Mouse (Mus musculus): ENCODE results near the gene Sparcl1.
A peak's percentile ranks its signal among the peaks of the same experiment; 100 is the strongest.

Sparcl1 gene

DNA sequence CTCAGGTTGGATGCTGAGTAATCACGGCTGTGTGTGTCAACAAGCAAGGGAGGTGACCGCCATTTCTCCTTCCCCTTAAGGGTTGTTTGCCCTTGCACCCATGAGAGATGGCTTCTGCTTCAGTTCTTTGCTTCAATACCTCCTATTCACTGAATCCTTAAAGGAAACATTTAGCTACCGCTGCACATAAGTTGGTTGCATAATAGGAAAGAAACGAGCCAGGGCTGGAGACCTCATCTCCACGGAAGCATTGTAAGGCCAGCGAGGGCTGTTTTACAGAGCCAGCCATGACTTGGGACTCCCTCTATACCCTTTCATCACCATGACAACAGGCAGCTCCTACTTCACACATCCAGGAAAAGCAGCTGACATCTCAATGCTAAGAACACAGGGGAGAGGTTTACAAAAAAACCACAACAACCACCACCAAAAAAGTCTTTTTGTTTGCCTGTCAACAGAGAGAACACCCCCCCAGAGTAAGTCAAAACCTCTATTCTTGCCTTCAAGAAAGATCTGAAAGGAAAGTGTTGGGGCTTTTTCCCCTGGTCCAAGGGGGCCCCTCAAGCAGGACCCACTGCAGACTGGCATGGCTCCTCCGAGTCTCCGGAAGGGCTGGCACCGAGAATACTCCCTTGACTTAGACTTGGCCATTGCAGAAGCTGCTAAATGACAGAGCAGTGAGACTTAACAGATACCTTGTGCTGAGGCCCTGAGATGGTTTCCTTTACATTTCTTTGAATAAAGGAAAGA lies 3.2 kb downstream of the Sparcl1 start:
- peak; percentile 79 for DNase-seq (ENCODE audit: low spot score)

GRCm38 (mm10) chr5:104109516-104109915 lies 4.0 kb downstream of the Sparcl1 start:
- no peak for DNase-seq (ENCODE audit: low spot score)

GRCm38 (mm10) chr5:104108879-104109369 lies 4.6 kb downstream of the Sparcl1 start:
- DNase-seq (ENCODE audit: low spot score): no peak

DNA sequence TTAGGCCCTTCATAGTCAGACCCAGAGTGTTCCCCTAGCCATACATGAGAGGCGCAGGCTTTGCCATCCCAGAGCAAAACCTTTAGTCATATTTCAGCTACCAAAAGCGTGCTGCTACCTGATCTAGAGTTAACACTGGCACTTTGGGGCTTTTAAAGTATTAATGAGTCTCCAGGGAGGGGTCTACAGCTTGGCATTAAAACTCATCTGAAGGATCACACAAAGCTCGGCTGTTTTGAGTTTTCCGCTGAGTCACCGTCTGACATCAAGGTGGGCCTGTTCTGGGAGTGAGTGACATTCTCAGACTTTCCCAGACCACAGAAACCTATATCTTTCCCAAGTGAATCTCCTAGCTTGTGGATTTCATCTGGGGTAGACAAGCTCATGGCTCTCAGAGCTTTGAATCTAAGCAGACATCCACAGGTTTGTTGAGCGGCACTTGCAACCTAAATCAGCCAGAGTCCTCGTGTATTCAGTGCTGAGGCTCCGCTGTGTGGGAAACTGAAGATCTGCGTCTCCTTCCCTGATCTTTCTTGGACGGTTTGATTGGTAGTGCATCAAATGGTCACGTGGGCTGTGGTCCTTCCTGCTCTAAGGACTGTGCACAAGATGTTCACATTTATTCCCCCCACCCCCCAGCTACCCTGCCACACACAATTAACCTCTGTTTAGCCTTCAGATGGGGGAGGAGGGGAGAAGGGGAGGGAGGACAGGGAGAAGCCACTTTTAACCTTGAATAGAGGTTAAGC lies 5.2 kb downstream of the Sparcl1 start:
- DNase-seq (ENCODE audit: low spot score): no peak

GRCm38 (mm10) chr5:104104111-104104510 lies 9.4 kb downstream of the Sparcl1 start:
- DNase-seq (ENCODE audit: low spot score): no peak

- DNase-seq (ENCODE audit: low spot score): no peak
Observed at GRCm38 (mm10) chr5:104103171-104103570, 10.4 kb downstream of the Sparcl1 start.

GRCm38 (mm10) chr5:104101678-104102531 lies 11.6 kb downstream of the Sparcl1 start:
- DNase-seq (ENCODE audit: low spot score): no peak

DNA sequence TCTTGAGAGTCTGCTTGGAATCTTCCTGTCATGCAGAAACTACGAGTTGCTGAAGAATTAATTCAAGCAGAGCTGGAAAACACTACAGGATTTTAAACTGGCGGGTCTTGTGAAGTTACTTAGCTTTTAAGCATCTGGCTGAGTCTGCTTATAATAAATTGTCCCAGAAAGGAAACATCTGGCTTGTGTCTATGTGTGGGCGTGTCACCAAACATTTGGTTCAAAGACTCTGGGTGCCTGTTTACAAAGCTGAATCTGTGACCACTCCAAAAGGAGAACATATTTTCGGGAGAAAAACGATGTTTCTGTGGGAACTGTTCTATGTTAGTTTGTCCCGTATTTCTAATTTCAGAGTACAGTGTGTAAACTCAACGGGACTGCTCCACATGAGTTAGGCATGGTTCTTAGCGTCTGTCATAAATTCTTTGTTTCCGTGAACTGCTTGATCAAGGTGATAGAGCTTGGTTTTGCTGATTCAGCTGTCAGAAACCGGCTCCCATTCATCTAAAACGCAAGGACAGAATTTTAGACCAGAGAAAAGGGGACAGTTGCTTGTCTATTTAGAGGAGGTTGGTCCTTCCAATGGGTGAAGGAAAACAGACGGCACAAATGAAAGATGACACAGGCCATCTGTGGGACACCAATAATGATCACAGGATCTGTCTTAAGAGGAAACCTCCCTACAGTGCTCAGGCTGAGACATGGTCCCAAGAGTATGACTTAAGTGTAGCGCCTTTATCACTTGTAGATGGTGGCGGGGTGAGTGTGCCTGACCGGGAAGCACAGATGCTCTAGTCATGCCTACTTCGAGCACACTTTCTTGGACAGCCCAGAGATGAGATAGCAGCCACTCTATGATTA lies 17.2 kb downstream of the Sparcl1 start:
- no peak for DNase-seq (ENCODE audit: low spot score)

GRCm38 (mm10) chr5:104095416-104096077 lies 18.0 kb downstream of the Sparcl1 start:
- DNase-seq (ENCODE audit: low spot score): no peak

DNA sequence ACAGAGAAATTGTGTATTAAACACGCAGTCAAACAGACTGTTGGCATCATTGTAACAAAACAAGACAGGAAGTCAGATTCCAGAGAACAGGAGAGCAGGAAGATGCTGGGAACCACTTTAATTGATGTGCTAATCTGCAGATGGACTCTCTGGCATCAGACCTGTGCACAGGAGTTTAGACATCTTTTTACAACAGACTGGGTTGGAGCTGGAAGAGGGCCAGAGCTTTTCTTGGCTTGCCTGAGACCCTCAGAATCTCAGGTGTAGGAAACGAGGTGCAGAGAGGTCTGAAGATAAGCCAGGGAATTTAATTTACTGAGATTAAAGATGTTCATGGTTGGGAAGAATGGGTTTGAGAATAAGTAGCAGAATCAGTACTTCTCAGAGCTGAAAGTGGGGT lies 23.8 kb downstream of the Sparcl1 start:
- DNase-seq (ENCODE audit: low spot score): no peak

DNA sequence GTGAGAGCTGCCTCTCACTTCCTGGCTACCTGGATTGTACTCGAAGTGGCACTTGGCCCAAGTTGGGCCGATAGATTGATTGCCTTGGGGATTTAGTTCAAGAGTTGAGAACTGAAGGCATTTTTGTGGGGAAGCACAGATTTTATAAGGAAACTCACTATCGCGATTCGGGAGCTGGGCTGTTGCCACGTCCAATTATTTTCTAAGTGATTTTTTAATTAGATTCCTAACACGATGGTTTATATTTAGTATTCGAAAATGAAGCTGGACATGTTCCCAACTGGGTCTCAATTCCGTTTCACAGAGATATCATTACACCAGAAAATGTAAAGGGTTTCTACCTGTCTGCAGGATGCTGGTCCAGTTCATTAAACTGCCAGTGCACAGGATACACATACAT lies 28.2 kb downstream of the Sparcl1 start:
- DNase-seq (ENCODE audit: low spot score): no peak

DNA sequence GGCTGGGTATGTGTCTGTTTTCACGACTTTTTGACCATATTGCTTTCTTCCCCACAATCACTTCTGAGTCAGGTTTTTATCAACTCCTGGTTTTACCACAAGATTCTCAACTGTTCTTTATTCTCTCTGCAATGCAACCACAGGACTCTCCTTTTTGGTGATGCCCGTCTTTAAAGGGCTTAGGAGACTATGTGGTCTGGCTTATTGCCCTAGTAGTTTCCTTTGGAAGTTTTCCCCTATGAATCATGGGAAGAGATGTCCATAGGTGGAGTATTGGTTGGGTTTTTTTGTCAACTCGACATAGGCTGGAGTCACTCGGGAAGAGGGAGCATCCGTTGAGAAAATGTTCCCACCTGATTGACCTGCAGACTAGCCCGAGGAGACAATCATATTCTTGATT lies 32.8 kb downstream of the Sparcl1 start:
- no peak for DNase-seq (ENCODE audit: low spot score)

GRCm38 (mm10) chr5:104077508-104077907 lies 36.0 kb downstream of the Sparcl1 start, which contains the start of gene Gm17660:
Gm17660 (minus strand) TSS chr5:104077608.
- DNase-seq (ENCODE audit: low spot score): no peak

GRCm38 (mm10) chr5:104076361-104076760 lies 37.2 kb downstream of the Sparcl1 start:
- no peak for DNase-seq (ENCODE audit: low spot score)

DNA sequence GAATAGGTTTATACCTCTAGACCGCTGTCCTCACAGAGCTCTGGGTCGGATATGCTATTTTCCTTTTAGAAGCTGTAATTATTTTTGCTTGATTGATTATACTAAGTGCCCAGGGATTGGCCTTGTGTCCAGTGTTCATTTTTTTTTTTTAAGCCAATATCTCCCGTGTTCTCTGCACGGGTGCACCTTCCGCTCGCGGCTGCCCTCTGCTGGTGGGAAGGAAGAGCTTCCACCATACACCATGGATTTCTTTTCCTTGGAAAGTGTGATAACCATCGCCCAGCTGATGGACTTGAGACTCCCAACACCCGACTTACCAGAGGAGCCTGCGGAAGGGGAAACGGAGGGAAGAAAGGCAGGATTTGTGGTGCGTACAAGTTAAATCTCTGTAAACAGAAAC lies 39.1 kb downstream of the Sparcl1 start:
- DNase-seq (ENCODE audit: low spot score): no peak

DNA sequence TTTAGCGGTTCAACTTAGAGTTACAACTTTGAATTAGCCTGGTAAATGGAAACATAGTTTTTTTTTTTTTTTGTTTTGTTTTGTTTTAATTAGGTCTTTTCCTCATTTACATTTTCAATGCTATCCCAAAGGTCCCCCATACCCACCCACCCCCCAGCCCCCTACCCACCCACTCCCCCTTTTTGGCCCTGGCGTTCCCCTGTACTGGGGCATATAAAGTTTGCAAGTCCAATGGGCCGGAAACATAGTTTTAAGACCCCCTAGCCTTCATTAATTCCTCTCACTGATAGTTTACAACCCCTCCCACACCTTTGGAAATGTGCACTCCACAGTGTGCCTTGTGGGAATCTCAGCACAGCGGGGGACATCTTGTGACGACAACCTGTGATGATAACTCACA lies 39.9 kb downstream of the Sparcl1 start:
- no peak for DNase-seq (ENCODE audit: low spot score)

DNA sequence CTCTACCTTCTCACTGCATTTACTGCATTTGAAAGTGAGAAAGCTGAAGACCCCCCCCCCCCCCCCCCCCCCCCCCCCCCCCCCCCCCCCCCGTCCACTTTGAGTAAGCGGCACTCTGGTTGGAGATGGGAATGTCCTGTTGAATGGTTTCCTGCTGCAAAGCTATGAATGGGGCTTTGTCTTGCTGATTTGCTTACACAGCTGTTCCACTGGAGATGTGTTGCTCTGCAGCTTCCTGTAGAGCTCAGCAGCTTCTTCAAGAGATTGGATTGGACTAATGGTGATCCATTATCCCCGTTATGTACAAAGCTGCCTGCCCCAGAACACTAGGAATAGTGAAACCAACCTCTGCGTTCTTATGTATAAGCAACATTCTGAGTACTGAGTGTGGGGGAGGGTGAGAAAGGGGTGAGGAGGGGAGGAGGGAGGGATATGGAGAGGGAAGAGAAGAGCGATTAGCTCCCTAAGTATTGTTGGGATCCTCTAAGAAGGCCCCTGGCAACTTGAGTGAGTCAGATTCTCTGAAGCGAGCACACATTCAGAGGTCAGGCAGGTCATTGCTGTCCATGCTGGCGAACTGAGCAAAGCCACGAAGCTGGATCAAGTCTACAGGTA lies 41.2 kb downstream of the Sparcl1 start:
- no peak for DNase-seq (ENCODE audit: low spot score)

DNA sequence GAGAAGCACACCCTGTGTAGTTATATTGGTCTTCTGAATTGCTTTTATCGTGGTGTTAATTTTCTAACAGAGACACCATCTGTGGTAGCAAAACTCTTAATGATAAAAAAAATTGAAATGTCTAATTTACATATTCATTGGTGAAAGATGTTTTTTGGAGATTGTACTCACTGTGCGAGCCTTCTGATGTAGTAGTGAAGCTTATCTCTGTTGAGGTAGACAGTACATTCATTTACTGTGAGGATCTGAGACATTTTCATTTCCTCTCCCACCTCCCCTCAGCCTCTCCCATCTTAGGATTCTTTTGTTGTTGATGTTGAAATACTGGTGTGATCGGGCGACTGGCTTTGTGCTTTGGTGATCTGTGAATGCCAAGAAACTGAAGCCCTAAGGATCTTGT lies 42.5 kb downstream of the Sparcl1 start:
- no peak for DNase-seq (ENCODE audit: low spot score)

GRCm38 (mm10) chr5:104068751-104069150 lies 44.8 kb downstream of the Sparcl1 start:
- no peak for DNase-seq (ENCODE audit: low spot score)

GRCm38 (mm10) chr5:104062773-104063551 lies 50.6 kb downstream of the Sparcl1 start:
- no peak for DNase-seq (ENCODE audit: low spot score)

Data from left cerebral cortex, adult 11 months (tissue).